Mouse (Mus musculus) embryonic stem cell, embryonic (primary cell): ENCODE measurements around the gene Cdh15.

Experiments
- CTCF ChIA-PET, 4 experiments: fragments of 300-600 bp in 2 of 4; fragments of 350-600 bp in 2 of 4; sonication (Branson Sonifier 250); formaldehyde crosslinking; loops; one replicate each; lab custom pipeline; 2022; ENCODE audit warnings: inconsistent platforms in 2 of 4; lab: Charles Lee
- POLR2A ChIA-PET, 4 experiments: fragments of 300-600 bp in 2 of 4; fragments of 350-600 bp in 2 of 4; sonication (Branson Sonifier 250); formaldehyde crosslinking; loops; one replicate each; lab custom pipeline; 2022; ENCODE audit warnings: antibody characterized with exemption in 4 of 4, inconsistent platforms in 1 of 4; lab: Charles Lee

The Cdh15 gene

GRCm38 (mm10) chr8:122899085-122899484 lies 51.3 kb downstream of the Cdh15 start:
- POLR2A ChIA-PET: interaction anchor here in 2 of 4 experiments (0.6 to 1.2 kb wide), 2 partner anchors 144 to 343 kb away, joined by 3 to 6 read pairs; no protein-coding TSS in a partner anchor

GRCm38 (mm10) chr8:122901476-122901875 lies 53.7 kb downstream of the Cdh15 start:
- POLR2A ChIA-PET: interaction anchor here in 2 of 4 experiments (0.8 to 4.5 kb wide), 8 partner anchors 9 to 199 kb away, joined by 3 to 22 read pairs (median 3); no protein-coding TSS in a partner anchor
- CTCF ChIA-PET: no interaction called here

More at GRCm38 (mm10) chr8:122899085-122899484, 51.3 kb downstream of the Cdh15 start:
- CTCF ChIA-PET: interaction anchor here in 1 of 4 experiments (1.7 kb wide), 1 partner anchor 8 kb away, joined by 5 read pairs; no protein-coding TSS in a partner anchor

DNA sequence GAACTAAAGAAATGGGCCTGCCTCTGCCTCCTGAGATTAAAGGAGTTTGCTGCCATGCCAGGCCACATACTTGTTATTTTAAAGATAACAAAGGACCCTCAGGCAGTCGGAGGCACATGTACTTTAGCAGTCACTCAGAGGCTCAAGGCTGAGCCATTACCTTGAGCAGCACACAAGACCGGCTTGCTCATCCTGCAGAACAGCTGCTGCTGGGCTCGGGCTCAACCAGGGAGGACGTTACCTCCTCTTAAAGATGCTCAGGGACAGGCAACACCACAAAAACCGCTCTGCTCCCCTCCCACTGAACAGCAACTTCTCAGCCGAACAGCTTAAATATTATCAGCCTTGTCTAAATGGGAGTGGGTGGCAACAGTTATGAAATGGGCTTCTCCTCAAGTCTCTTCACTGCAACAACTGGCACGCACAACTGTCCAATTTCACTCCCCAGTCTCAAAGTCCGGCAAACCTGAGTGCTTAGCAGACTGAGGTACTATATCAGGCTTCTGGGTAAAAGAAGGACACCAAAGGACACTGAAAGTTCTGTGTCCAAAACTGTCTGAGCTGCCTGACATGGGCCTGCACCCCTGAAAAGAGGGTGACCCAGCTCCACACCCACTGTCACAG lies 54.2 kb downstream of the Cdh15 start:
- POLR2A ChIA-PET: interaction anchor here in 2 of 4 experiments (0.8 to 4.5 kb wide), 7 partner anchors 9 to 201 kb away, joined by 3 to 22 read pairs (median 3); no protein-coding TSS in a partner anchor
- CTCF ChIA-PET: no interaction called here

GRCm38 (mm10) chr8:122902581-122902980 lies 54.8 kb downstream of the Cdh15 start:
- ChIA-PET POLR2A (interaction anchor here in 3 of 4 experiments (0.6 to 4.5 kb wide), 7 partner anchors 10 to 201 kb away, joined by 3 to 22 read pairs (median 3); no protein-coding TSS in a partner anchor), CTCF (no interaction called here)

GRCm38 (mm10) chr8:122903002-122903401 lies 55.2 kb downstream of the Cdh15 start:
- ChIA-PET POLR2A (interaction anchor here in 3 of 4 experiments (0.6 to 4.5 kb wide), 7 partner anchors 10 to 200 kb away, joined by 3 to 22 read pairs (median 4); no protein-coding TSS in a partner anchor), CTCF (no interaction called here)

GRCm38 (mm10) chr8:122904496-122904895 lies 56.7 kb downstream of the Cdh15 start:
- ChIA-PET CTCF (interaction anchor here in 1 of 4 experiments (1.0 kb wide), 1 partner anchor 9 kb away, joined by 3 read pairs; no protein-coding TSS in a partner anchor), POLR2A (interaction anchor here in 1 of 4 experiments (1.0 to 4.5 kb wide), 4 partner anchors 12 to 169 kb away, joined by 3 to 22 read pairs (median 3); no protein-coding TSS in a partner anchor)

- POLR2A ChIA-PET: interaction anchor here in 1 of 4 experiments (1.0 to 4.5 kb wide), 4 partner anchors 13 to 168 kb away, joined by 3 to 22 read pairs (median 3); no protein-coding TSS in a partner anchor
- CTCF ChIA-PET: interaction anchor here in 1 of 4 experiments (1.0 kb wide), 1 partner anchor 8 kb away, joined by 3 read pairs; no protein-coding TSS in a partner anchor
Observed at GRCm38 (mm10) chr8:122905346-122905745, 57.6 kb downstream of the Cdh15 start.

DNA sequence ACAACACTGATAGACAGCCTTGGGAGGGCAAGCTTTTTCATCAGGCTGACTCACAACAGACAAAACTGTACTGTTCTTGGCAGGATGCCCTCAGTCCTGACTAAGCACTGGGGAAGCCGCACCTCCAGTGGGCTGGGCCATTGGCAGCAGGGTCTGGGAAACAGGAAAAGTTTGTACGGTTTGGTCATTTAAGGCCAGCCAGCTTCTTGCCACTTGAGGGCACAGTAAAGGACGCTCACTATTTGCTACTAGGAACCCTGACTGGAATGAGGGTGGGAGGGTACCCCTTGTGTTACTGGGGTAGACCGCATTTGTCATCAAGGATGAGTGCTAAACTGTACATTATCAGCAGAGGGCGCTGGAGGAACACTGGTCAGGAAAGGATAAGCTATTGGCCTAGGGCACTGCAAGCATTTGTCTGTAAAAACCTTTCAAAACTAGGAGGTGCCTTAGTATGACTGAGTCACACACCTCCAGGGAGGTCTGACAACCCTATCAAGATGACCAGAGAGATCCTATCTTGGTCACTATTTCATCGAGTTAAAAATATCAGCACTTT lies 58.8 kb downstream of the Cdh15 start:
- CTCF ChIA-PET: interaction anchor here (0.5 to 1.8 kb wide), 41 partner anchors 8 to 1313 kb away, joined by 3 to 12 read pairs (median 4); no protein-coding TSS in a partner anchor

GRCm38 (mm10) chr8:122912150-122912549 lies 64.4 kb downstream of the Cdh15 start:
- POLR2A ChIA-PET: interaction anchor here in 2 of 4 experiments (0.7 to 1.3 kb wide), 3 partner anchors 31 to 236 kb away, joined by 3 to 4 read pairs (median 3); no protein-coding TSS in a partner anchor
- CTCF ChIA-PET: no interaction called here

More for the DNA sequence above, 58.8 kb downstream of the Cdh15 start:
- POLR2A ChIA-PET: interaction anchor here in 2 of 4 experiments (0.6 to 2.1 kb wide), 29 partner anchors 9 to 306 kb away, joined by 3 to 11 read pairs (median 3); partner anchors contain the start of genes Ankrd11 (in 1 of the 2), Chmp1a (in 1 of the 2) and Spata33 (in 1 of the 2)

DNA sequence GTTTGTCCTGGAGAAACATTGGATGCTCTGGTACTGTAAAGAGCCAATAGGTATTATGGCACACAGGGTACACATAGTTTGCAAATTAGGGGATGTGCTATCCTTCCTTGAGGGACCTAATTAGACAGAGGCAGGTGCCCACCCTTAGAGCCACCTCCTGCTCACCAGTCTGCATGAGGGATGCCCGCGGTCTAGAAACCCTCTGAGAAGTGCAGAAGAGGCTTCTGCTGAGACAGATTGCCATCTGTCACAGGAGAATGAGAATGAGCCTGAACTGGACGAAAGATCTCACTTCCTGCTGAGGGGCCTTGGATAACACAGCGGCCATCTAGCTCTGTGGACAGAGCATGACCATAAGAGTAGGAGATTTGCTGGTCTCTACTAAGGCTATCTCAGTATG lies 65.1 kb downstream of the Cdh15 start:
- POLR2A ChIA-PET: interaction anchor here in 2 of 4 experiments (0.7 to 1.3 kb wide), 5 partner anchors 10 to 235 kb away, joined by 3 to 4 read pairs (median 3); no protein-coding TSS in a partner anchor
- CTCF ChIA-PET: interaction anchor here in 2 of 4 experiments (0.6 to 1.1 kb wide), 3 partner anchors 204 to 563 kb away, joined by 3 to 5 read pairs (median 3); no protein-coding TSS in a partner anchor

- CTCF ChIA-PET: interaction anchor here in 1 of 4 experiments (1.0 to 1.2 kb wide), 3 partner anchors 10 kb away, joined by 3 to 5 read pairs (median 3); no protein-coding TSS in a partner anchor
Observed at GRCm38 (mm10) chr8:122916766-122917165, 69.0 kb downstream of the Cdh15 start.

More at GRCm38 (mm10) chr8:122916766-122917165, 69.0 kb downstream of the Cdh15 start:
- POLR2A ChIA-PET: interaction anchor here in 2 of 4 experiments (1.1 to 1.6 kb wide), 3 partner anchors 9 to 126 kb away, joined by 3 to 5 read pairs (median 3); no protein-coding TSS in a partner anchor
